Mouse (Mus musculus) midbrain, postnatal 0 days (tissue): Measurements from ENCODE around the gene Tbxa2r. TPM values are rescaled to one million over a fixed set of nuclear protein-coding genes. Genes with fewer than 3 reads are reported as not detected.

Experiments used
- ATAC-seq: fragments of 200-750 bp; cut with Nextera tagmentation; 2 replicates; pipeline ENCODE4 v1.8.0; 2017; ENCODE audit warnings: moderate number of reproducible peaks, mild to moderate bottlenecking, moderate TSS enrichment, moderate library complexity; ENCODE audit not compliant: low FRiP score
- DNase-seq: peaks from one replicate; pipeline ENCODE4 v3.0.0-alpha.2; 2015; ENCODE audit warnings: low spot score
- H3K27ac ChIP-seq: fragments of 300-500 bp; sonication (generic); 2 replicates; pipeline ENCODE4 v1.5.1; 2014; ENCODE audit warnings: low read depth, mild to moderate bottlenecking, low read length, mixed read lengths
- H3K27me3 ChIP-seq: fragments of 300-500 bp; sonication (generic); 2 replicates; pipeline ENCODE4 v1.6.1; 2014; ENCODE audit warnings: low read length, control low read depth, mixed read lengths; ENCODE audit not compliant: insufficient read depth
- H3K36me3 ChIP-seq: fragments of 300-500 bp; sonication (generic); 2 replicates; pipeline ENCODE4 v1.6.1; 2014; ENCODE audit warnings: low read length, control low read depth, mixed read lengths; ENCODE audit not compliant: insufficient read depth
- H3K4me1 ChIP-seq: fragments of 300-500 bp; sonication (generic); 2 replicates; pipeline ENCODE4 v1.6.1; 2014; ENCODE audit warnings: mild to moderate bottlenecking, control low read depth, antibody characterized with exemption, low read length, mixed read lengths; ENCODE audit not compliant: insufficient read depth
- H3K4me2 ChIP-seq: fragments of 300-500 bp; sonication (generic); 2 replicates; pipeline ENCODE4 v1.6.1; 2014; ENCODE audit warnings: low read depth, mild to moderate bottlenecking, low read length, mixed read lengths; ENCODE audit not compliant: poor library complexity, severe bottlenecking
- H3K4me3 ChIP-seq: fragments of 300-500 bp; sonication (generic); 2 replicates; pipeline ENCODE4 v1.5.1; 2014; ENCODE audit warnings: low read depth, mild to moderate bottlenecking, low read length, moderate library complexity
- H3K9ac ChIP-seq: fragments of 300-500 bp; sonication (generic); replicated peaks from 2 replicates; pipeline ENCODE4 v1.6.1; 2014; ENCODE audit warnings: mild to moderate bottlenecking, low read length, moderate library complexity, mixed read lengths; ENCODE audit not compliant: poor library complexity, severe bottlenecking
- H3K9me3 ChIP-seq: fragments of 300-500 bp; sonication (generic); 2 replicates; pipeline ENCODE4 v1.6.1; 2016; ENCODE audit warnings: low read length, control low read depth
- CTCF ChIP-seq: IDR thresholded peaks from 2 replicates; pipeline ENCODE4 v1.5.1; 2016; ENCODE audit warnings: antibody characterized with exemption, mild to moderate bottlenecking
- WGBS: fragments of 180-500 bp; shearing (Covaris S2); extraction: QIAGEN DNeasy Blood & Tissue Kit; methylation state at CpG from one replicate; pipeline ENCODE4 v1.1.7; 2014; 5-methylcytosine and 5-hydroxymethylcytosine counted together
- polyA plus RNA-seq: library from polyadenylated mRNA; unstranded; fragments of >200 nt; fragmentation: Nextera tagmentation; extraction: Ambion mirVana; gene quantifications from 2 replicates; pipeline ENCODE4 v1.2.1, GENCODE M21; 2015
- total RNA-seq: library from RNA; depleted of rRNA; stranded (reverse); fragments of >200 nt; gene quantifications from 2 replicates; pipeline ENCODE4 v1.2.3, GENCODE M21; 2014

Gene Tbxa2r
- total and polyA plus RNA-seq, 2 experiments from 2014 or later = 3.8 to 7.0 TPM

GRCm38 (mm10) chr10:81367207-81367495 is 38.6 kb downstream of the Tbxa2r start:
- WGBS = 62% methylated on average over 6 of the region's 6 CpGs

GRCm38 (mm10) chr10:81375322-81375721 is 46.8 kb downstream of the Tbxa2r start:
- Histone ChIP-seq H3K9ac (no peak overlapping the region), H3K9me3 (no peaks in the 10 kb centered on the region), H3K27me3 (no peaks in the 10 kb centered on the region), H3K4me2 (no peak overlapping the region), H3K36me3 (peaks cover 18% of the 10 kb centered on the region), H3K27ac (no peak overlapping the region), H3K4me3 (no peak overlapping the region), H3K4me1 (peaks cover 12% of the 10 kb centered on the region)
- ATAC-seq (no peak), DNase-seq (no peak)
- 97% methylated on average over 10 of the region's 10 CpGs for WGBS
- no peak for TF ChIP-seq CTCF

More at GRCm38 (mm10) chr10:81367207-81367495, 38.6 kb downstream of the Tbxa2r start:
- no peak overlapping the region for H3K4me3 ChIP-seq
- H3K9ac ChIP-seq = no peak overlapping the region
- H3K4me1 ChIP-seq = peaks cover 7% of the 10 kb centered on the region; the same call in 1 of the 2 replicates
- DNase-seq = no peak
- no peak overlapping the region for H3K4me2 ChIP-seq
- peaks cover 58% of the 10 kb centered on the region for H3K36me3 ChIP-seq
- no peak for ATAC-seq
- no peak for TF ChIP-seq CTCF
- 0 out of 2 replicates have a peak, but pooled peaks cover 14% of the 10 kb centered on the region for H3K27me3 ChIP-seq
- no peak overlapping the region for H3K27ac ChIP-seq
- no peaks in the 10 kb centered on the region for H3K9me3 ChIP-seq

GRCm38 (mm10) chr10:81376561-81377361 is 48.2 kb downstream of the Tbxa2r start:
- WGBS = 41% methylated on average over 6 of the region's 6 CpGs
- peak overlapping the region; percentile 82; the same call in 1 of the 2 replicates for H3K27ac ChIP-seq
- ATAC-seq (no peak), DNase-seq (no peak)
- peaks cover 12% of the 10 kb centered on the region for H3K4me1 ChIP-seq
- H3K4me2 ChIP-seq = peak overlapping the region; percentile 87
- TF ChIP-seq CTCF = peak; percentile 21
- H3K9ac ChIP-seq = peak overlapping the region; percentile 89
- H3K9me3 ChIP-seq = no peaks in the 10 kb centered on the region
- peaks cover 11% of the 10 kb centered on the region for H3K36me3 ChIP-seq
- no peaks in the 10 kb centered on the region for H3K27me3 ChIP-seq
- peak overlapping the region; percentile 79 for H3K4me3 ChIP-seq

GRCm38 (mm10) chr10:81377362-81377664 is 48.8 kb downstream of the Tbxa2r start:
- H3K4me2 ChIP-seq = peak overlapping the region; percentile 87
- WGBS = 44% methylated on average over 2 of the region's 2 CpGs
- H3K4me3 ChIP-seq = peak overlapping the region; percentile 79
- TF ChIP-seq CTCF = no peak
- DNase-seq = no peak
- peak overlapping the region; percentile 82 for H3K27ac ChIP-seq
- no peak for ATAC-seq
- H3K9ac ChIP-seq = peak overlapping the region; percentile 89
- H3K27me3 ChIP-seq = no peaks in the 10 kb centered on the region
- peaks cover 12% of the 10 kb centered on the region for H3K4me1 ChIP-seq
- H3K36me3 ChIP-seq = peaks cover 8% of the 10 kb centered on the region
- no peaks in the 10 kb centered on the region for H3K9me3 ChIP-seq

GRCm38 (mm10) chr10:81377793-81378552 is 49.4 kb downstream of the Tbxa2r start, which contains the start of gene Fzr1:
Gene Fzr1 (minus strand): TSS chr10:81378516.
- peak within 1 kb of the TSS; percentile 87 for H3K4me2 ChIP-seq
- WGBS = 1% methylated on average over 48 of the region's 59 CpGs
- H3K36me3 ChIP-seq = peaks cover 8% of the 10 kb centered on the region
- TF ChIP-seq CTCF = no peak
- peak within 1 kb of the TSS; percentile 89 for H3K9ac ChIP-seq
- peak within 1 kb of the TSS; percentile 79 for H3K4me3 ChIP-seq
- peaks cover 12% of the 10 kb centered on the region for H3K4me1 ChIP-seq
- DNase-seq (no peak), ATAC-seq (no peak; the same call in 1 of the 2 replicates)
- no peaks in the 10 kb centered on the region for H3K9me3 ChIP-seq
- peak within 1 kb of the TSS; percentile 82 for H3K27ac ChIP-seq
- H3K27me3 ChIP-seq = no peaks in the 10 kb centered on the region
